Mouse (Mus musculus) MEL (cell line): Measurements from ENCODE around the gene Adora3. TPM values are rescaled to one million over a fixed set of nuclear protein-coding genes. Genes with fewer than 3 reads are reported as not detected.

Experiments
- DNase-seq: peaks from one replicate; pipeline ENCODE4 v3.0.0; 2011; ENCODE audit warnings: low read depth, low spot score
- H3K27ac ChIP-seq: 2 replicates; pipeline ENCODE4 v1.5.1; 2012; ENCODE audit warnings: low read depth, mild to moderate bottlenecking, control low read depth, low read length, moderate library complexity; ENCODE audit not compliant: control insufficient read depth
- H3K27me3 ChIP-seq, 2 experiments: fragments of 150-350 bp in 1 of 2; sonication (generic) in 1 of 2; 2 replicates each; pipeline ENCODE4 v1.6.1; 2012; ENCODE audit warnings: low read length in 2 of 2, mild to moderate bottlenecking in 2 of 2, improper control_type of control experiment in 1 of 2, moderate library complexity in 1 of 2; ENCODE audit not compliant: insufficient read depth in 2 of 2, control insufficient read depth in 1 of 2
- H3K36me3 ChIP-seq, 2 experiments: 2 replicates each; pipeline ENCODE4 v1.6.1; 2012 to 2014; ENCODE audit warnings: low read length in 2 of 2, improper control_type of control experiment in 1 of 2, inconsistent platforms in 1 of 2, mild to moderate bottlenecking in 1 of 2; ENCODE audit not compliant: insufficient read depth in 2 of 2, control insufficient read depth in 1 of 2
- H3K4me1 ChIP-seq, 2 experiments: fragments of 150-350 bp in 1 of 2; sonication (generic) in 1 of 2; 2 replicates each; pipeline ENCODE4 v1.6.1; 2012; ENCODE audit warnings: low read length in 2 of 2, improper control_type of control experiment in 1 of 2, mild to moderate bottlenecking in 1 of 2; ENCODE audit not compliant: insufficient read depth in 2 of 2, control insufficient read depth in 1 of 2
- H3K4me3 ChIP-seq, 2 experiments: fragments of 150-350 bp in 1 of 2; sonication (generic) in 1 of 2; 2 replicates each; pipeline ENCODE4 v1.5.1; 2012; ENCODE audit warnings: low read depth in 2 of 2, low read length in 2 of 2, mild to moderate bottlenecking in 2 of 2, moderate library complexity in 2 of 2, control low read depth in 1 of 2, improper control_type of control experiment in 1 of 2; ENCODE audit not compliant: control insufficient read depth in 1 of 2, insufficient read depth in 1 of 2
- H3K79me2 ChIP-seq: 2 replicates; pipeline ENCODE4 v1.6.1; 2012; ENCODE audit warnings: mild to moderate bottlenecking, low read length, moderate library complexity; ENCODE audit not compliant: control insufficient read depth, poor library complexity, insufficient read depth
- H3K9ac ChIP-seq: 2 replicates; pipeline ENCODE4 v1.6.1; 2012; ENCODE audit warnings: low read depth, mild to moderate bottlenecking, control low read depth, low read length, moderate library complexity; ENCODE audit not compliant: control insufficient read depth, poor library complexity, severe bottlenecking
- H3K9me3 ChIP-seq: fragments of 150-350 bp; sonication (generic); replicated peaks from 2 replicates; pipeline ENCODE4 v1.6.1; 2012; ENCODE audit warnings: mild to moderate bottlenecking, low read length, improper control_type of control experiment, moderate library complexity; ENCODE audit not compliant: insufficient read depth
- BHLHE40 ChIP-seq: IDR thresholded peaks from 2 replicates; pipeline ENCODE4 v1.6.1; 2012; ENCODE audit warnings: low read depth, mild to moderate bottlenecking, inconsistent platforms, low read length, improper control_type of control experiment, borderline replicate concordance
- CHD1 ChIP-seq: IDR thresholded peaks from 2 replicates; pipeline ENCODE4 v1.6.1; 2012; ENCODE audit warnings: low read depth, mild to moderate bottlenecking, inconsistent platforms, low read length, improper control_type of control experiment
- E2F4 ChIP-seq: IDR thresholded peaks from 2 replicates; pipeline ENCODE4 v1.6.1; 2011; ENCODE audit warnings: low read depth, low read length, improper control_type of control experiment, borderline replicate concordance
- ETS1 ChIP-seq: IDR thresholded peaks from 2 replicates; pipeline ENCODE4 v1.6.1; 2012; ENCODE audit warnings: low read depth, mild to moderate bottlenecking, inconsistent platforms, low read length, improper control_type of control experiment, moderate library complexity
- GABPA ChIP-seq: IDR thresholded peaks from 2 replicates; pipeline ENCODE4 v1.6.1; 2012; ENCODE audit warnings: low read depth, mild to moderate bottlenecking, inconsistent platforms, low read length, improper control_type of control experiment, moderate library complexity
- GATA1 ChIP-seq: IDR thresholded peaks from 2 replicates; pipeline ENCODE4 v1.6.1; 2011; ENCODE audit warnings: low read depth, low read length, improper control_type of control experiment
- HCFC1 ChIP-seq: IDR thresholded peaks from 2 replicates; pipeline ENCODE4 v1.6.1; 2012; ENCODE audit warnings: low read depth, mild to moderate bottlenecking, inconsistent platforms, low read length, improper control_type of control experiment, moderate library complexity
- JUND ChIP-seq: IDR thresholded peaks from 2 replicates; pipeline ENCODE4 v1.6.1; 2011; ENCODE audit warnings: low read depth, mild to moderate bottlenecking, improper control_type of control experiment, low read length
- KAT2A ChIP-seq: conservative IDR thresholded peaks from 2 replicates; pipeline ENCODE4 v1.6.1; 2012; ENCODE audit warnings: low read depth, low read length, improper control_type of control experiment, inconsistent platforms
- MAX ChIP-seq: IDR thresholded peaks from 2 replicates; pipeline ENCODE4 v1.6.1; 2011; ENCODE audit warnings: low read length, improper control_type of control experiment
- MAZ ChIP-seq: IDR thresholded peaks from 2 replicates; pipeline ENCODE4 v1.6.1; 2012; ENCODE audit warnings: low read depth, mild to moderate bottlenecking, inconsistent platforms, low read length, improper control_type of control experiment
- MEF2A ChIP-seq: IDR thresholded peaks from 2 replicates; pipeline ENCODE4 v1.6.1; 2014; ENCODE audit warnings: low read depth, mild to moderate bottlenecking, inconsistent platforms, low read length, improper control_type of control experiment; ENCODE audit not compliant: poor library complexity, insufficient replicate concordance, severe bottlenecking; ENCODE audit errors: extremely low read depth
- MXI1 ChIP-seq: IDR thresholded peaks from 2 replicates; pipeline ENCODE4 v1.6.1; 2011; ENCODE audit warnings: mild to moderate bottlenecking, low read depth, low read length, improper control_type of control experiment
- MYC ChIP-seq: IDR thresholded peaks from 2 replicates; pipeline ENCODE4 v1.6.1; 2011; ENCODE audit warnings: low read depth, mild to moderate bottlenecking, low read length, improper control_type of control experiment, moderate library complexity
- NELFE ChIP-seq: IDR thresholded peaks from 2 replicates; pipeline ENCODE4 v1.6.1; 2011; ENCODE audit warnings: low read depth, low read length, improper control_type of control experiment
- POLR2AphosphoS5 ChIP-seq: IDR thresholded peaks from 2 replicates; pipeline ENCODE4 v1.6.1; 2012; ENCODE audit warnings: low read depth, borderline replicate concordance, mild to moderate bottlenecking, inconsistent platforms, low read length, moderate library complexity, mixed read lengths
- RAD21 ChIP-seq: IDR thresholded peaks from 2 replicates; pipeline ENCODE4 v1.6.1; 2011; ENCODE audit warnings: mild to moderate bottlenecking, low read depth, low read length, improper control_type of control experiment
- SIN3A ChIP-seq: IDR thresholded peaks from 2 replicates; pipeline ENCODE4 v1.6.1; 2012; ENCODE audit warnings: low read length, improper control_type of control experiment, inconsistent platforms
- SMC3 ChIP-seq: IDR thresholded peaks from 2 replicates; pipeline ENCODE4 v1.6.1; 2011; ENCODE audit warnings: low read depth, low read length, improper control_type of control experiment
- TAL1 ChIP-seq: IDR thresholded peaks from 2 replicates; pipeline ENCODE4 v1.6.1; 2012; ENCODE audit warnings: mild to moderate bottlenecking, inconsistent platforms, low read length, moderate library complexity, mixed read lengths
- TBP ChIP-seq: IDR thresholded peaks from 2 replicates; pipeline ENCODE4 v1.8.0; 2011; ENCODE audit warnings: low read depth, low read length, improper control_type of control experiment
- TCF12 ChIP-seq: IDR thresholded peaks from 2 replicates; pipeline ENCODE4 v1.6.1; 2014; ENCODE audit warnings: low read depth, mild to moderate bottlenecking, inconsistent platforms, low read length, improper control_type of control experiment, moderate library complexity
- USF1 ChIP-seq: IDR thresholded peaks from 2 replicates; pipeline ENCODE4 v1.6.1; 2014; ENCODE audit warnings: low read depth, mild to moderate bottlenecking, inconsistent platforms, low read length, improper control_type of control experiment, moderate library complexity
- ZKSCAN1 ChIP-seq: IDR thresholded peaks from 2 replicates; pipeline ENCODE4 v1.6.1; 2012; ENCODE audit warnings: low read depth, mild to moderate bottlenecking, inconsistent platforms, low read length, improper control_type of control experiment, moderate library complexity
- ZMIZ1 ChIP-seq: IDR thresholded peaks from 2 replicates; pipeline ENCODE4 v1.6.1; 2012; ENCODE audit warnings: low read depth, mild to moderate bottlenecking, inconsistent platforms, low read length, improper control_type of control experiment, moderate library complexity
- ZNF384 ChIP-seq: IDR thresholded peaks from 2 replicates; pipeline ENCODE4 v1.6.1; 2012; ENCODE audit warnings: low read depth, mild to moderate bottlenecking, inconsistent platforms, low read length, improper control_type of control experiment
- polyA plus RNA-seq, 2 experiments: library from polyadenylated mRNA; stranded (reverse) in 1 of 2; unstranded in 1 of 2; fragments of >175 nt in 1 of 2; fragments of >200 nt in 1 of 2; gene quantifications; 2 replicates each; pipeline versions ENCODE4 v1.2.1 to v1.2.4; 2012; ENCODE audit warnings: low replicate concordance in 2 of 2, low read depth in 1 of 2; ENCODE audit not compliant: insufficient read length in 2 of 2, insufficient read depth in 1 of 2, missing spikeins in 1 of 2
- total RNA-seq: library from RNA; depleted of rRNA; stranded (reverse); fragments of 300-350 nt; gene quantifications from 2 replicates; pipeline ENCODE4 v1.2.3, GENCODE M21; 2012

Gene Adora3
- total and polyA plus RNA-seq, 3 experiments = 0.42 to 0.65 TPM; not detected in 1

DNA sequence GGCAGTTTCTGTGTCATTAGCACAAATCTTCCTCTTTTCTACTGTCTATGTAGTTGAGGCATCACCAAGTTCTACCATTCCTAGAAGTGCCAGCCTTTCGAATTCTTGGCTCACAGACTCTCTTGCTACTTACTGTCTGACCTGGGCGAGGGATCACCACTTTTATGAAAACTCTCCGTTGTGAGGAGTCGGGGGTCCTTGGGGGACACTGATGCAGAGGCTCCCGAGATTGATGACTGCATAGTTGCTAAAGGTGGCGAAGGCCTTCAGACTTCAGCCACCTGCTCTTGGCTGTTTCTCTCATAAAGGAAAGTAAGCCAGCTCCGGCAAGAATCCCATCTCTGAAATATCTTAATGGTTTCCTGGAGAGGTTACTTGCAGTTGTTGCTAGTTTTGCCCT is 11.4 kb downstream of the Adora3 start:
- Histone ChIP-seq H3K36me3 (peaks cover 0 to 2% of the 10 kb centered on the region in 2 experiments; a peak in 2 of 4 replicates), H3K4me1 (peaks cover 5 to 19% of the 10 kb centered on the region in 2 experiments), H3K27ac (no peak overlapping the region), H3K9ac (no peak overlapping the region), H3K27me3 (no peaks in the 10 kb centered on the region; a peak in 1 of 4 replicates), H3K4me3 (no peak overlapping the region), H3K9me3 (no peaks in the 10 kb centered on the region), H3K79me2 (no peaks in the 10 kb centered on the region)
- no peak for TF ChIP-seq MAZ
- TF ChIP-seq RAD21 = no peak
- TF ChIP-seq MAX = no peak
- TF ChIP-seq MEF2A = no peak
- no peak for TF ChIP-seq GABPA
- TF ChIP-seq KAT2A = no peak
- no peak for TF ChIP-seq HCFC1
- DNase-seq = no peak

GRCm38 (mm10) chr3:105883111-105883510 is 12.5 kb downstream of the Adora3 start:
- H3K36me3 ChIP-seq = peaks cover 0 to 2% of the 10 kb centered on the region in 2 experiments; a peak in 2 of 4 replicates
- H3K79me2 ChIP-seq = no peaks in the 10 kb centered on the region
- no peak for DNase-seq
- TF ChIP-seq MAX = no peak
- no peak for TF ChIP-seq HCFC1
- TF ChIP-seq ETS1 = no peak
- no peak for TF ChIP-seq BHLHE40
- TF ChIP-seq TCF12 = no peak
- TF ChIP-seq TAL1 = no peak
- no peak for TF ChIP-seq RAD21
- H3K4me3 ChIP-seq = no peak overlapping the region
- H3K4me1 ChIP-seq = peaks cover 5 to 12% of the 10 kb centered on the region in 2 experiments
- H3K27ac ChIP-seq = no peak overlapping the region
- no peaks in the 10 kb centered on the region for H3K9me3 ChIP-seq
- no peak overlapping the region for H3K9ac ChIP-seq
- H3K27me3 ChIP-seq = no peaks in the 10 kb centered on the region; a peak in 1 of 4 replicates

GRCm38 (mm10) chr3:105888961-105889360 is 18.3 kb downstream of the Adora3 start:
- TF ChIP-seq MAZ (no peak), POLR2AphosphoS5 (no peak), SIN3A (no peak), E2F4 (no peak), USF1 (no peak), CHD1 (no peak), MAX (no peak), SMC3 (no peak), GABPA (no peak), BHLHE40 (no peak), MXI1 (no peak), NELFE (no peak), ZKSCAN1 (no peak), GATA1 (no peak), TCF12 (no peak), ZNF384 (no peak), JUND (no peak), MYC (no peak), TBP (no peak), ZMIZ1 (no peak)
- peaks cover 5 to 14% of the 10 kb centered on the region in 2 experiments for H3K4me1 ChIP-seq
- H3K27me3 ChIP-seq = no peaks in the 10 kb centered on the region
- H3K4me3 ChIP-seq = no peak overlapping the region
- H3K9me3 ChIP-seq = no peaks in the 10 kb centered on the region
- no peak overlapping the region for H3K27ac ChIP-seq
- H3K9ac ChIP-seq = no peak overlapping the region
- peaks cover 0 to 2% of the 10 kb centered on the region in 2 experiments; a peak in 1 of 4 replicates for H3K36me3 ChIP-seq
- no peak for DNase-seq
- H3K79me2 ChIP-seq = no peaks in the 10 kb centered on the region
